In genomic region chr11:6003046-6003639, GRCm38 (mm10) we compare ENCODE assay signal across 10 mouse cellular contexts. TPM values are rescaled to one million over a fixed set of nuclear protein-coding genes. Genes with fewer than 3 reads are reported as not detected.
DNase-seq lines count a peak whose midpoint lies in the region; TF ChIP-seq lines count a peak whose summit lies in the region.
"Had no signal": no experiment of that assay in that cellular context is flagged by ENCODE, and none has a peak within 500 bp of the region (broad histone marks: within the 10 kb centered on the region; RNA-seq: fewer than 3 reads in every experiment).

No protein-coding gene starts in this region.

- 47% methylated on average over 2 of the region's 2 CpGs for WGBS in limb, embryonic 10.5 days

- TF ChIP-seq CTCF in layer of hippocampus, adult 2 months (conservative IDR thresholded peaks at IDR 0.05), result peak; percentile 62
- TF ChIP-seq CTCF in cortical plate, adult 2 months (IDR thresholded peaks at IDR 0.05; ENCODE audit: extremely low read depth, insufficient read depth, low read length), result peak; percentile 19; the same call in 1 of the 2 replicates

- TF ChIP-seq POLR2A in cortical plate, adult 2 months (IDR thresholded peaks at IDR 0.05; ENCODE audit: extremely low read depth, insufficient read depth, low read length), result no peak

- H3K27ac ChIP-seq in layer of hippocampus, adult 2 months, result peak overlapping the region; percentile 84
- peak overlapping the region; percentile 66 for H3K27ac ChIP-seq in cortical plate, adult 2 months (ENCODE audit: insufficient read depth, low read length)
- no peak overlapping the region for H3K27ac ChIP-seq in limb, embryonic 10.5 days

- peaks cover 42% of the 10 kb centered on the region for H3K4me1 ChIP-seq in cortical plate, adult 2 months (ENCODE audit: control insufficient read depth, insufficient read depth, low read length)
- peaks cover 27% of the 10 kb centered on the region for H3K4me1 ChIP-seq in limb, embryonic 10.5 days

- H3K27me3 ChIP-seq in limb, embryonic 10.5 days (ENCODE audit: low read depth, poor library complexity, severe bottlenecking), result peaks cover 27% of the 10 kb centered on the region

- no peak overlapping the region for H3K4me3 ChIP-seq in layer of hippocampus, adult 2 months
- no peak overlapping the region for H3K4me3 ChIP-seq in cortical plate, adult 2 months (ENCODE audit: insufficient read depth, low read length)
- H3K4me3 ChIP-seq in limb, embryonic 10.5 days, result no peak overlapping the region

- no peaks in the 10 kb centered on the region for H3K36me3 ChIP-seq in limb, embryonic 10.5 days

- no peaks in the 10 kb centered on the region for H3K9me3 ChIP-seq in limb, embryonic 10.5 days (replicated peaks)

- DNase-seq in adrenal gland, postnatal 14 days, result peak; percentile 51
- no peak for DNase-seq in adrenal gland, postnatal 25 days
- no peak for DNase-seq in layer of hippocampus, adult 2 months (ENCODE audit: low spot score in 2 of 2)
- no peak for DNase-seq in layer of hippocampus, postnatal 25 days (ENCODE audit: extremely low spot score in 1 of 2, low spot score in 1 of 2)
- DNase-seq in lung, postnatal 25 days (ENCODE audit: low spot score), result peak; percentile 25
- DNase-seq in limb, embryonic 10.5 days (ENCODE audit: low spot score), result no peak
- DNase-seq in MN1 (ENCODE audit: low spot score), result no peak

RNA-seq across cellular contexts. Expression of gene Ykt6, which starts 47.6 kb away (rescaled TPM):
- total RNA-seq in adrenal gland, postnatal 14 days (2021), result 71.1 and 77.9 TPM in 2 replicates
- total RNA-seq in adrenal gland, postnatal 25 days (2021), result 75.5 and 86.3 TPM in 2 replicates
- total RNA-seq in layer of hippocampus, adult 2 months (2021), result 10 to 100 TPM; 63.4 to 71.4 TPM
- 10 to 100 TPM; 70.2 to 73.0 TPM for total RNA-seq in layer of hippocampus, postnatal 25 days (2021)
- 64.7 and 65.3 TPM in 2 replicates for polyA plus RNA-seq in cortical plate, adult 2 months (2012; rRNA removed)
- polyA plus RNA-seq in limb, embryonic 10.5 days (2016; fragmentation: Nextera tagmentation; extraction: Ambion mirVana), result 55.5 and 65.5 TPM in 2 replicates

RNA-seq across cellular contexts. Expression of gene Gck, which starts 53.3 kb away (rescaled TPM):
- total RNA-seq in adrenal gland, postnatal 14 days (2021), result 3.8 and 18.3 TPM in 2 replicates
- total RNA-seq in adrenal gland, postnatal 25 days (2021), result 3.1 and 4.0 TPM in 2 replicates
- total RNA-seq in layer of hippocampus, adult 2 months (2021), result 1 to 10 TPM; 2.4 to 3.3 TPM
- total RNA-seq in layer of hippocampus, postnatal 25 days (2021), result 1 to 10 TPM; 1.8 to 3.9 TPM
- polyA plus RNA-seq in cortical plate, adult 2 months (2012; rRNA removed), result 0.86 and 1.4 TPM in 2 replicates
- polyA plus RNA-seq in limb, embryonic 10.5 days (2016; fragmentation: Nextera tagmentation; extraction: Ambion mirVana), result 0.55 and 1.3 TPM in 2 replicates
- total RNA-seq: hematopoietic stem cell, adult 5-6 weeks had no signal
- polyA plus RNA-seq: C2C12 had no signal

Comparison
In these comparisons a context has a peak if more than half of its experiments do, and no peak if none do; other contexts are left out.
1. DNase-seq: peak in adrenal gland, postnatal 14 days (single experiment) and lung, postnatal 25 days (single experiment); none in adrenal gland, postnatal 25 days (single experiment), layer of hippocampus, adult 2 months (0 of 2), layer of hippocampus, postnatal 25 days (0 of 2), limb, embryonic 10.5 days (single experiment) and MN1 (single experiment).